Mouse (Mus musculus) c-Kit-negative CD71-positive TER-119-positive erythroid progenitor cells, embryonic 14.5 days (primary cell): Measurements from ENCODE around the gene Il22.
"Not testable (repeated sequence)": the region's sequence is repeated elsewhere in the genome, so short reads cannot be mapped to it uniquely, and the experiment has no call there.

ENCODE experiments used
- DNase-seq: peaks from one replicate; pipeline ENCODE4 v3.0.0-alpha.2; 2013; ENCODE audit warnings: low read depth, low spot score

The Il22 gene

DNA sequence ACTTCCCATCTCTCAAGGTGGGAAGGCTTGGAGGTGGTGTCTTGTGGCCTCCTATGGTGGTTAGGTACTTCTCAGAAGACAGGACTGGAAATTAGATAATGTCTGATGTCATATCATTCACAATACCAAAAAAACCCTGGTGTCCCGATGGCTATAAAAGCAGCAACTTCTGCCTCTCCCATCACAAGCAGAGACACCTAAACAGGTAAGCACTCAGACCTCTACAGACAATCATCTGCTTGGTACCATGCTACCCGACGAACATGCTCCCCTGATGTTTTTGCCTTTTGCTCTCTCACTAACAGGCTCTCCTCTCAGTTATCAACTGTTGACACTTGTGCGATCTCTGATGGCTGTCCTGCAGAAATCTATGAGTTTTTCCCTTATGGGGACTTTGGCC lies at the start of gene Il22:
Il22 (plus strand) TSS at position 301 of the 400 bp plus-strand sequence.
- no peak for DNase-seq

DNA sequence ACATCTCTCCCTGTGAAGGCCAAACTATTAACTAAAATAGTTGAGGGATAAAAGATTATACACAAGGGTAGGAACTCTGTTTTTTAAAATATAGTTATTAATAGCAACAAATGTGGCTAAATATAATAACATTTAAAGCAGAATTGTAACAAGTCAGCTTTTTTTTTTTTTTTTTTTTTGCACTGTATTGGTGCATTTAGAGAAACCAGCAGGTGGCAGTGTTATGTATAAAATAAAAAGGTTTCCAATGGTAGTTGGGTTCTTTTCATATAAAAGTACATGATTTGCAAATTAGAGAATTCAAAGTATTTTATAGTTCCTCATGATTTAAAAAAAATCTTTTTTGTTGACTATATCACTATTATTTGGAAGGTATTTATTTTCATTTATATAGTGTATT lies 48.8 kb upstream of the Il22 start:
- DNase-seq: no peak

DNA sequence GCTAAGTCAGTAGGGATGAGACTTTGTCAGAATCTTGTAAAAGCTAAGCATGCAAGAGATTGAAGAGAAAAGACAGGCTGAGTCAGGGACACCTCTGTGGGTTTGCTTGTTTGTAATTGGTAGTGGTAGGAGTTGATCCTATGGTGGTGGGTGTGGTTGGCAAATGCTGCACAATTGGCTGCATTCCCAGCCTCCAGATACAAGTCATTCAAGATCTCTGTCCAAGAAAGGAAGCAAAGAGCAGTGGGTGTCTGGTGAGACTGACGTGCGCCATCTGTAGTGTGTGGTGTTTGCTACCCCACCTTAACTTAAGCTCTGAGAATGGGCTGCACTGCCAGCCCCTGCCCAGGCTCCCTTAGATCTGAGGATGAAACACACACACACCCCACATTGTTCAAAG lies 43.6 kb upstream of the Il22 start:
- DNase-seq: no peak

DNA sequence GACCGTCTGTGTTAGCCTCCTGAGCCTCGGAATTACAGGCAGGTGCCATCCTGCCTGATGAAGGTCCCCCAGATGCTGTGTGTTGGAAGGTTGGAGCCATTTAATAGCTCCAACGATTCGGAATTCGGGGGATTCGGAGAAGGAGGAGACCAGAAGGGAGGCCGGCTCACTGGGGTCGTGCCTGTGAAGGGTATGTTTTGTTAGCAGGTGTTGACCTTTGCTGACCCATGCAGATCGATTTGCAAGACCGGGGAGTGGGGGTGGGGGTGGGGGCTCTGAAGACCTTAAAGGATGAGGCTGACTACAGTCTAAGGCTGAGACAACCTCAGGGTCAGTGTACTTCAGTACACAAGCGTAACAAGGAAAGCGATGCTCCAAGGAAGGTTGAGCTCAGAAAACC lies 35.5 kb upstream of the Il22 start:
- DNase-seq: no peak

DNA sequence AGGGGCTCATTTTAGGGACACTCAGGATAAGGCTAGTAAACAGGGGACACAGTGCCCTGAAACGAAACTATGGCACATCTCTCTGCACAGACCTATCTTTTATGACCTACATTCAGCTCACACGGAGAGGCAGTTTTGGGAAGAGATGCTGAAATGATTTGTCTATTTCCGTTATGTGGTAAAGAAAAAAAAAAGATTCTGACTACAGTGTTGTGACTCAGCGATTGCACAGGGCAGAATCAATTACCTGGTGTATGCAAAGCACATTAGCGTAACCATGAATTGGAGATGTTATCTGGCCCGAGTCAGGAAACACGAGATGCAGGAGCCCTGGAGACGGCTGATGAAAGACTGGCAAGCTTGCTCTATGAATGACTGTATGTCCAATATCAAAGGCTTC lies 32.3 kb upstream of the Il22 start:
- DNase-seq: no peak

DNA sequence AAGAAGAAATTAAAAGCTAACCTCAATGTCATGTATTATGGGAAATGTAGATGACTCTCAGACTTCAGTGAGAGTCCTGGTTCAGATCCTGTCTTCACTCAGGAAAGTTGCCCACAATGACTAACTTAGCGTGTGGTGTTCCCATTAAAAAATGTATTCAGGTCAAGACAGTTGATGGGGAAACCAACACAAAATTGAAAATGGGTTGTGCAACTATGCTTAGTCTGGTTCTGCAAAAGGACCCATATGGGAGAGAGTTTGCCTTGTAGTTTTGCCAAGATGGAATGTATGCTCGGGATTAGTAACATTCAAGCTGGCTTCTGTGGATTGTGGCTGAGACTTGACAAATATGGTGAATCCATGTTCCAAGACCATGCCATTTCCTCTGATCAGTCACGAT lies 31.9 kb upstream of the Il22 start:
- no peak for DNase-seq

DNA sequence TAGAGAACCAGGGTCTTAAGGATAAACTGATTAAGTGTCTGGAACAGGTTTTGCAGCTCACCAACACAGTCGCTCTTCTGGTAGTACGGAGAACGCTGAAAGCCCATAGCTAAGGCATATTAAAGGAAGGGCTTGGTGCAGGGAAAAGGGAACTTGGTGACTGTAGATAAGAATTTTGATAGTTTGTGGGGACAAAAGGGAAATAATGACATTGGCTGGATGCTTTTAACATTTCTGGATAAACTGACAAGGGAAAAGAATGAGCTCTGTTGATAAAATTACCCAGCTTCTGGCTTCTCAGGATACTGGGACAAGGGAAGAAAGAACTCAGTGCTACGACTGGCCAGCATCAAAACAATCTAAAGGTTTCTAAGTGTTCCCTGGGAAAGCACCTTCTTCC lies 29.2 kb upstream of the Il22 start:
- DNase-seq: not testable (repeated sequence)

DNA sequence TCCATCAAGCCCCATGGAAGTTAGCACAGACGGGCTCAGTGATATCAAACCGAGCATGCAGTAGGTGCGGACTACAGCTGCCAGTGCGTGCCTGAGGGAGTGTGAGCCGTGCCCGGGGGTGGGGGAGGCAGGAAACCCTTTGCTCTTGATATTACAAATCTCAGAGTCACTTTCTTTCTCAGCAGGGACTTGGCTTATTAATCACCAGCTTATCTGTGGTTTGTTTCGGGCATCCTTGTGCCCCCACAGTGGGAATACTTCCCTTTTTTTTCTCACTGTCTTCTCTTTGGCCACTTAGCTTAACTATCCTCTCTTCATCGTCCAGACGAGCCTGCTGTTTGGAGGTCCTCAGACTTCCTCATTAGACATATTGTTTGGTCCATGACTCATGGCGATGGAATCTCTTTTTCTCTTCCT lies 26.0 kb upstream of the Il22 start:
- DNase-seq: no peak

DNA sequence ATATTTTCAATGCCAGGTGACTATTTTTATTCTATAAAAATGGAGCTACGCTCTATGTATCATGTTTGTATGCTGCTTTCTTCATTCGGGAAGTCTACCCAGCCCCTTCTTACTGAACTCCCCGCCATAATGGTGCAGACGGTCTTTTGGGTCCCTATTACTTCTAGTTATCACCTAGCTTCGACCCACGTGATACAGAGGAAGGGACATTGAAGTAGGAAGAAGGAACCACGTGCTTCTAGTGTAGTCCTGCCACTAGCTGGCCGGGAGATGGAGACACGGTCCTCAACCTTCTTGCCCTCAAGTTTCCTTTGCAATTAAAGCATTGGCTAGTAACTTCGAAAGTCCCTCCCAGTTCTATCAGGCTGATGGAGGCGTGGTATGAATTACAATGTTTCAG lies 25.5 kb upstream of the Il22 start:
- DNase-seq: no peak

DNA sequence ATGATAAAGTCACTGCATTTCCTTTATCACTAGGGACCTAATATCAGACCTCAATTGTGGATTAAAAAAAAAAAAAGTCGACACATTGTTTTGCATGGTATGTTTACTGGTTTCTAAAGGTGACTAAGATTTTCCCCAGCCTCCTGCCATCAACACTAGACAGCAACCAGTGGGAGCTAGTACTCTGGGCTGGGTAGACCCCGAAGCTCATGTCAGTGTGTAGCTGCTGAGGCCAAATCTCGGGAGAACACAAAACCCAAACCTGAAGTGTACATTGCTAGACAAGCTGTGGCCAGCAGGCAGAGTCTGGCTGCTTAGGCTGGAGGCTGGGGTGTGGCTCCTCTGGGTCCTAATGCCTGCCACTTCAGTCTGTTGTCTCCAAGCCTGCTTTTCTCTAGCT lies 9.6 kb upstream of the Il22 start:
- DNase-seq: not testable (repeated sequence)

DNA sequence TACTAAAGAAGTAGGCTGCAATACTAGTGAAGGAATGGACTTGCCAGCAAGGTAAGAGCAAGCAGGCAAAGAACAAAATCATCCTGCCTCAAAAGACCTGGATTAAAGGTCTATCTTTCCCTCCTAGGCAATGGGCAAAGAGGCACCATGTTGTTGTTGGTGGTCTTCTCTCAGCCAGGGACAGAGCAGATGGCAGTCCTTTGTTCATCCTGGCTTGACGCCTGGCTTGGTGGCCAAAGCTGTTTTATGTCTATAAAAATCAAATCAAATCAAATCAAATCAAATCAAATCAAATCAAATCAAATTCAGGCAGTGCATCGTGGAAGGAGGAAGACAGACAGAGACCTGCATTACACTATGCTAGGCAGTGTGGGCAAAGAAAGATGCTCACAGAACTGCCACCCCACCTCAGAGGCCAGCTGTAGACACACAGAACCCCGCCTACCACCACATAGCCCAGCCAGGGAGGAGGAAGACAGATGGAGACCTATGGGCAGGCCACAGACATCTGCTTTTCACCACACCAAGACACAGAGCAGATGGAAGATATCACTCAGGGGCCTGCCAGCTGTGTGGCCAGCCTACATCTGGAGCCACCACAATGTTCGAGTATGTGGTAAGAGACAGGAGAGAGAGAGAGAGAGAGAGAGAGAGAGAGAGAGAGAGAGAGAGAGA lies 11.1 kb downstream of the Il22 start:
- not testable (repeated sequence) for DNase-seq

DNA sequence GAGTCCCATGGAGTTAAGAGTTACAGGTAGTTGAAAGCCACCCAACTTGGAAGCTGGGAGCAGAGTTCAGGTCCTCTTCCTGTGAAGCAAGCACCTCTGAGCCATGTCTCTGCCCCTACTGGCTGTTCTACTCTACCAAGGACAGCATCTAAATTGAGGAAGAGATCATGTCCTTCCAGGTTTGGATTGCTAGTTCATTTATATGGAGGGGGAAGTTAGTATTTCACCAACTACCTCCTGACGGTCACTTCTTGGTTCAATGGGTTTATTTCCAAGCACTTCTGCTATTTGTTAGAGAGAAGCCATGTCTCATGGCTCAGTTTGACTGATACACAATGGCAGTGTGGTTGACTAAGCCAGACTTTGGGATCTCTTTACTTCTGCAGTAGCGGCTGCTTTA lies 22.9 kb downstream of the Il22 start:
- not testable (repeated sequence) for DNase-seq

DNA sequence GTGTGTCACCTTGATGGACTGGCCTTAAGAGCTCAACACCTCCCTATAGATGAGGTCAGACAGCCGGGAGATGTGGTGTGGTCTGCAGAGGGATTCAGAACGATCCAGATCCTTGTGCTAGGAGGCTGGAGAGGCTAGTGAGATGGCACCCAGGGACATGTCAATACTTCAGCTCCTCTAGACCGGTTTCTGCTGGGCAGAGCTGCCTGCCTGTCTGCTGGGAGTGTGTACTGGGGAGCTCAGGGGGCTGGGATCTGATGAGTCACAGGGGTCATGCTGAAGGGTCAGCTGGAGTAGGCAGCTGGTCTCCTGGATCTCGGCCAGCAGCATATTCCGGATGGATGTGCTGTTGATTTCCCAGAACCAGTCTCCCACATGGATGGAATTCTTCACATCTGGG lies 27.9 kb downstream of the Il22 start:
- not testable (repeated sequence) for DNase-seq

DNA sequence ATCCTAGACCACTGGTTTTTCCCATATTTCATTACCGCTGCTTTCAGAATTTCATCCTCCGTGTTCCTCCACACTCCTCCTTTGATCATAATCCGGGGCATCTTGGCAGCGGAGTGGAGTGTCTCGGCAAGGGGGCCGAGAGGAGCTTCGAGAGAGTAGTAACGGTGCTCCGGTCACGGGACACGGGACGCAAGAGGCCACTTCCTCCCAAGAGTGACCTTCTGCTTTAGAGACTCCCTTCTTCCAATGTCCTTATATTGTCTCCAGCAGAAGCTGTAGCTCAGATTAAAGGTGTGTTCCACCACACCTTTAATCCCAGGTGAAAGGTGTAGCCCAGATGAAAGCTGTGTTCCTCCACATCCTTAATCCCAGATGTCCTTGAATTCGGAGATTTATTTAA lies 35.9 kb downstream of the Il22 start, which contains the start of gene Gm32717:
Gm32717 (minus strand) TSS at position 101 of the 400 bp plus-strand sequence.
- DNase-seq: not testable (repeated sequence)

DNA sequence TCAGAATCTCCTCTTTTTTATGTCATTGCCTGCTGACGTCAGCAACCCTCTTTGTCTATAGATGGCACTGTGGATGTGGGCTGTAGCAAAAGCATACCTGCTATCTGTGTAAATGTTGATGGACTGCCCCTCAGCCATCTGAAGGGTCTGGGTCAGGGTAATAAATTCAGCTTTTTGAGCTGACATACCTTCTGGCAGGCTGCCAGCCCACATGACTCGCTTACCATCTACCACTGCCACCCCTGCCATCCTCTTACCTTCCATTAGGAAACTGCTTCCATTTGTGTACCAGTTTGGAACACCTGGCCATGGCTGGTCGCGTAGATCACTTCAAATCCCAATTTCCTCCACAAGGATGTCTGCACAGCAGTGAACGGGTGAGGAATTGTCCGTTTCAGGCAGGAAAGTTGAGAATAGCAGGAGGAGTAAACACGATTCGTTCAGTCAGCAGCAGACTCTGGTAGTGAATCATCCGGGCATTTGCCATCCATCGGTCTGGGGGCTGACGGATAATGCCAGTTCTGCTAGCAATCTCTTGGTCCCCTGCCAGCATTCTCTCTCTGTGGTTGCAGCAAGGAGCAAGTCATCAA lies 44.4 kb downstream of the Il22 start:
- DNase-seq: not testable (repeated sequence)

DNA sequence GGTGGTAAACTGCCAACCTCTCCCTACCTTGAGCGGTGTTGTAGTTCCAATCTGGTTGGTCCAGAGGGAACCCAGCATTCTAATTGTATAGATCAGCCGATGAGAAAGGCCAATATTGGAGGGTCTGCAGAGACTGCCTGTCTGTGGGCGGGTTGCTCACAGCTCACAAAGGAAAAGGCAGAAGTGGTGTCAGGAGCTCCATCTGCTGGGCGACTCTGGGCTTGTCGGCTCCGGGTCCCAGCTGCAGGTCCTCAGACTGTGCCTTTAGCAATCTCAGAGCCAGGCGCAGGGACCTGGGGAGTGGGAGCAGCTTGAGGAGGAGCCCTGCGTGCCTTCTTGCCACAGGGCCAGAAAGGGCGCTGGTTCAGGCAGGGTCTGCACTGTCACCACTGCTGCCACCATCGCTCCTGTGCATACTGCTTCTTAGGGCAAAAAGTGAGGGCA lies 46.1 kb downstream of the Il22 start:
- DNase-seq: no peak

DNA sequence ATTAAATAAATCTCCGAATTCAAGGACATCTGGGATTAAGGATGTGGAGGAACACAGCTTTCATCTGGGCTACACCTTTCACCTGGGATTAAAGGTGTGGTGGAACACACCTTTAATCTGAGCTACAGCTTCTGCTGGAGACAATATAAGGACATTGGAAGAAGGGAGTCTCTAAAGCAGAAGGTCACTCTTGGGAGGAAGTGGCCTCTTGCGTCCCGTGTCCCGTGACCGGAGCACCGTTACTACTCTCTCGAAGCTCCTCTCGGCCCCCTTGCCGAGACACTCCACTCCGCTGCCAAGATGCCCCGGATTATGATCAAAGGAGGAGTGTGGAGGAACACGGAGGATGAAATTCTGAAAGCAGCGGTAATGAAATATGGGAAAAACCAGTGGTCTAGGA lies 53.6 kb downstream of the Il22 start, which contains the start of gene Gm32802:
Gm32802 (plus strand) TSS at position 301 of the 400 bp plus-strand sequence.
- not testable (repeated sequence) for DNase-seq
